Mouse (Mus musculus) forebrain, embryonic 16.5 days (tissue): ENCODE results near the gene Ctnnd1. TPM values are rescaled to one million over a fixed set of nuclear protein-coding genes. Genes with fewer than 3 reads are reported as not detected.

ENCODE experiments used
- ATAC-seq: fragments of 200-750 bp; cut with Nextera tagmentation; 2 replicates; pipeline ENCODE4 v1.8.0; 2017; ENCODE audit warnings: mild to moderate bottlenecking, moderate library complexity
- H3K27ac ChIP-seq: fragments of 300-500 bp; sonication (generic); 2 replicates; pipeline ENCODE4 v1.5.1; 2014; ENCODE audit warnings: low read length, control low read depth
- H3K27me3 ChIP-seq: fragments of 300-500 bp; sonication (generic); replicated peaks from 2 replicates; pipeline ENCODE4 v1.6.1; 2014; ENCODE audit warnings: low read length; ENCODE audit not compliant: control insufficient read depth, insufficient read depth
- H3K36me3 ChIP-seq: fragments of 300-500 bp; sonication (generic); 2 replicates; pipeline ENCODE4 v1.6.1; 2014; ENCODE audit not compliant: control insufficient read depth, insufficient read depth
- H3K4me1 ChIP-seq: fragments of 300-500 bp; sonication (generic); replicated peaks from 2 replicates; pipeline ENCODE4 v1.6.1; 2014; ENCODE audit warnings: low read length; ENCODE audit not compliant: control insufficient read depth, insufficient read depth
- H3K4me2 ChIP-seq: fragments of 300-500 bp; sonication (generic); 2 replicates; pipeline ENCODE4 v1.6.1; 2014; ENCODE audit warnings: mild to moderate bottlenecking, low read length, control low read depth
- H3K4me3 ChIP-seq: fragments of 300-500 bp; sonication (generic); replicated peaks from 2 replicates; pipeline ENCODE4 v1.5.1; 2014; ENCODE audit warnings: mild to moderate bottlenecking, low read length, control low read depth
- H3K9ac ChIP-seq: fragments of 300-500 bp; sonication (generic); replicated peaks from 2 replicates; pipeline ENCODE4 v1.6.1; 2014; ENCODE audit warnings: low read depth, low read length, control low read depth
- H3K9me3 ChIP-seq: fragments of 300-500 bp; sonication (generic); 2 replicates; pipeline ENCODE4 v1.6.1; 2016; ENCODE audit warnings: low read length; ENCODE audit not compliant: control insufficient read depth
- WGBS: fragments of 180-500 bp; shearing (Covaris S2); extraction: QIAGEN DNeasy Blood & Tissue Kit; methylation state at CpG from one replicate; pipeline ENCODE4 v1.1.7; 2014; 5-methylcytosine and 5-hydroxymethylcytosine counted together
- polyA plus RNA-seq: library from polyadenylated mRNA; unstranded; fragments of >200 nt; fragmentation: Nextera tagmentation; extraction: Ambion mirVana; gene quantifications from 2 replicates; pipeline ENCODE4 v1.2.1, GENCODE M21; 2015

The Ctnnd1 gene
- polyA plus RNA-seq, 1 experiment from 2014 or later: 41.7 TPM

DNA sequence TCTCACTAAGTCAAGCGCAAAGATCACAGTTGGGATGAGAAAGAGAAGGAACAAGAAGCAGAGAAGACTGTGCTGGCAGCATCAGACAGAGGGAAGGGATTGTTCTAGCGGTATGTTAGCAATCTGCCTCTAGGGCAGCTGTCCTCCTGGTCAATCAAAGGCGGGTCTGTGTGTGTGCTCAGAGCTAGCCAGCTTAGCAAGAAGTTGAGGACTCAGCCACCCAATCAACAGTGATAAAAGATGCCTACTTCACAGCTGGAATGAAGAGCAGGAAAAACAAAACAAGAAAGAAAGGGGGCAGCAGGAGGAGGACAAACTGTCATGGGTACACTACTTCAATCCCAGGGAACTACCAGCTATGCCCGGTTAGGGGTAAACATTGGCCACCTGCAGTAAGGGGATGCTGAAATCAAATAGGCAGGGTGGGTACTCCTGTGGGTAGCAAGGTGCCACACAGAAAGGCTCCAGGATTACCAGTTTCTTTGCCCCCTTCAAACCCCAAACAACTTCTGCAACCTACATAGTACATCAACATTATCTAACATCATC lies 15.6 kb downstream of the Ctnnd1 start:
- H3K4me2 ChIP-seq: peak overlapping the region; percentile 11; the same call in 1 of the 2 replicates
- H3K4me3 ChIP-seq: no peak overlapping the region
- peak; percentile 25; the same call in 1 of the 2 replicates for ATAC-seq
- no peaks in the 10 kb centered on the region for H3K9me3 ChIP-seq
- no peaks in the 10 kb centered on the region for H3K27me3 ChIP-seq
- H3K4me1 ChIP-seq: peaks cover 43% of the 10 kb centered on the region
- WGBS: 15% methylated on average over 4 of the region's 4 CpGs
- peak overlapping the region; percentile 85 for H3K27ac ChIP-seq
- no peaks in the 10 kb centered on the region for H3K36me3 ChIP-seq
- peak overlapping the region; percentile 35; the same call in 1 of the 2 replicates for H3K9ac ChIP-seq

GRCm38 (mm10) chr2:84634006-84634405 lies 16.6 kb downstream of the Ctnnd1 start:
- Histone ChIP-seq H3K4me3 (no peak overlapping the region), H3K4me1 (peaks cover 40% of the 10 kb centered on the region)
- no peak for ATAC-seq

GRCm38 (mm10) chr2:84632999-84633398 lies 17.6 kb downstream of the Ctnnd1 start:
- Histone ChIP-seq H3K4me1 (peaks cover 37% of the 10 kb centered on the region), H3K9me3 (no peaks in the 10 kb centered on the region), H3K36me3 (no peaks in the 10 kb centered on the region), H3K27me3 (no peaks in the 10 kb centered on the region), H3K9ac (no peak overlapping the region), H3K4me2 (no peak overlapping the region), H3K4me3 (no peak overlapping the region), H3K27ac (no peak overlapping the region)
- WGBS: 13% methylated on average over 3 of the region's 3 CpGs
- no peak for ATAC-seq

More at GRCm38 (mm10) chr2:84634006-84634405, 16.6 kb downstream of the Ctnnd1 start:
- Histone ChIP-seq H3K9ac (no peak overlapping the region), H3K27me3 (no peaks in the 10 kb centered on the region), H3K9me3 (no peaks in the 10 kb centered on the region), H3K4me2 (no peak overlapping the region), H3K36me3 (no peaks in the 10 kb centered on the region), H3K27ac (no peak overlapping the region)
- 82% methylated on average over 4 of the region's 4 CpGs for WGBS

DNA sequence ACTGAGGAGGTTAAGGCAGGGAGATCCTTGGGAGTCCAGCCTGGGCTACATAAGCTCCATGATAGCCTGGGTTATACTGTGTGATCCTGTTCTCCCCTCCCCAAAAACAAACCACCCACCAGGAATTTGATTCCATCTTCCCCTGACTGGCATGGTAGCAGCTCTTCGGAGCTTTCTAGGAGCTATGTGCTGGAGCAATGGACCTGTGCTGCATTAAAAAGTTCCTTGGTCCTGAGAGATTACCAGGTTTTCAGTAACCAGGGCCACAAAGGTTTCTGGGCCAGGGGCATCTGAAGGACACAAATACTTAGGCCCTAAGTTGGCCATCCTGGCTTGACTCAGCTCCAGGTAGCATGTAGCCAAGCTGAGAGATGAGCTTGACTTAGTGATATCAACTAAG lies 18.6 kb downstream of the Ctnnd1 start:
- peaks cover 27% of the 10 kb centered on the region for H3K4me1 ChIP-seq
- no peaks in the 10 kb centered on the region for H3K27me3 ChIP-seq
- WGBS: 93% methylated on average over 1 of the region's 1 CpGs
- no peaks in the 10 kb centered on the region for H3K9me3 ChIP-seq
- H3K27ac ChIP-seq: no peak overlapping the region
- no peak overlapping the region for H3K4me2 ChIP-seq
- no peak overlapping the region for H3K4me3 ChIP-seq
- ATAC-seq: no peak
- H3K36me3 ChIP-seq: no peaks in the 10 kb centered on the region
- no peak overlapping the region for H3K9ac ChIP-seq

DNA sequence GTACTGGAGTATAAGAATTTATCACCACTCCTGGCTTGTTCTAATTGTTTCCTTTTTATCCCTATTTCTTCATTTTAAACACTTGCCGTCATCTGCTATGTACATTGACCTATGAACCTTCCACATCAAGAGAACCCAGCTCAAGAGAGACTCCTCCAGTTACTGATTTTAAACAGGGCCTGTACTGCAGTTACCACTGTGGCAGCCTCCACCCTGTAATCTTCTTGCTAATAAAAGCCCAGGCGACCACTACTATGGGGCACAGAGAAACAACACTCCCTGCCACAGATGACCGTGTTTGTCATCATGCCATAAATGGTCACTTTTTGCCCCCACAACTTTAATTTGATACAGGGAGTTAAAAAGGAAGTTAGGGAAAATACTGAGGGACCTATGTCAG lies 23.5 kb downstream of the Ctnnd1 start:
- no peak for ATAC-seq
- no peaks in the 10 kb centered on the region; the same call in 1 of the 2 replicates for H3K36me3 ChIP-seq
- WGBS: 72% methylated on average over 3 of the region's 3 CpGs
- H3K9ac ChIP-seq: no peak overlapping the region
- H3K4me3 ChIP-seq: no peak overlapping the region
- H3K27me3 ChIP-seq: no peaks in the 10 kb centered on the region
- H3K4me2 ChIP-seq: no peak overlapping the region
- no peaks in the 10 kb centered on the region for H3K9me3 ChIP-seq
- H3K4me1 ChIP-seq: no peaks in the 10 kb centered on the region
- no peak overlapping the region for H3K27ac ChIP-seq

DNA sequence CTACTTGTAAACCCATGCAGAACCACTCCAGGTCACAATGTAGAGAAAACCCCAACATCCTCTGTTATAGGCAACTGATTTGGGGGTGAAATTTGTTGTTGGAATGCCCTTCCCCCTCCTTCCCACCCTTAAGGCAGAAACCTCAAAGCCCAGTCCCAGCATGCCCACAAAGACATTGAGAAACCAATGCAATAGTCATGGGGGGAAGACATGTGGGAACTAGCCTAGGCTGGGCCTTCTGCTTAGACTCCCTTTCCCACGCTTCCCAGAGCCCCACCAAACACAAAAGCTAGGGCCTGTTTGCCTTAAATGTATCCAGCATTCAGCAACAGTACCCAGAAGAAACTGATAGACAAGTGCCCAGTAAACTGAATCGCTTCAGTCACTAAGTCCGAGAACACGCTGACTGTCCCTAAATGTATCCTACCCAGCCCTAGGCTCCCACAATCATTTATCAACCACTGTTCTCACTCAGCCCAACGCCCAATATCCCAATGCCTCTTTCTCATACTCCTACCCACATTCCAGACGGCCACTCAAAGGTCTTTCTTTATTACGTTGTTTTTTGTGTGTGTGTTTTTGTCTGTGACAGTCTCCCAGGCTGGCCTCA lies 24.1 kb downstream of the Ctnnd1 start:
- no peak for ATAC-seq
- 76% methylated on average over 7 of the region's 7 CpGs for WGBS
- no peaks in the 10 kb centered on the region for H3K4me1 ChIP-seq
- no peak overlapping the region for H3K9ac ChIP-seq
- H3K4me2 ChIP-seq: no peak overlapping the region
- no peaks in the 10 kb centered on the region for H3K27me3 ChIP-seq
- no peak overlapping the region for H3K4me3 ChIP-seq
- H3K27ac ChIP-seq: no peak overlapping the region
- no peaks in the 10 kb centered on the region; the same call in 1 of the 2 replicates for H3K36me3 ChIP-seq
- H3K9me3 ChIP-seq: no peaks in the 10 kb centered on the region

GRCm38 (mm10) chr2:84624201-84624600 lies 26.4 kb downstream of the Ctnnd1 start:
- no peaks in the 10 kb centered on the region for H3K27me3 ChIP-seq
- no peak overlapping the region for H3K27ac ChIP-seq
- H3K9me3 ChIP-seq: no peaks in the 10 kb centered on the region
- H3K9ac ChIP-seq: no peak overlapping the region
- WGBS: 96% methylated on average over 17 of the region's 17 CpGs
- peaks cover 8% of the 10 kb centered on the region for H3K36me3 ChIP-seq
- no peak for ATAC-seq
- no peak overlapping the region for H3K4me2 ChIP-seq
- no peaks in the 10 kb centered on the region for H3K4me1 ChIP-seq
- H3K4me3 ChIP-seq: no peak overlapping the region

DNA sequence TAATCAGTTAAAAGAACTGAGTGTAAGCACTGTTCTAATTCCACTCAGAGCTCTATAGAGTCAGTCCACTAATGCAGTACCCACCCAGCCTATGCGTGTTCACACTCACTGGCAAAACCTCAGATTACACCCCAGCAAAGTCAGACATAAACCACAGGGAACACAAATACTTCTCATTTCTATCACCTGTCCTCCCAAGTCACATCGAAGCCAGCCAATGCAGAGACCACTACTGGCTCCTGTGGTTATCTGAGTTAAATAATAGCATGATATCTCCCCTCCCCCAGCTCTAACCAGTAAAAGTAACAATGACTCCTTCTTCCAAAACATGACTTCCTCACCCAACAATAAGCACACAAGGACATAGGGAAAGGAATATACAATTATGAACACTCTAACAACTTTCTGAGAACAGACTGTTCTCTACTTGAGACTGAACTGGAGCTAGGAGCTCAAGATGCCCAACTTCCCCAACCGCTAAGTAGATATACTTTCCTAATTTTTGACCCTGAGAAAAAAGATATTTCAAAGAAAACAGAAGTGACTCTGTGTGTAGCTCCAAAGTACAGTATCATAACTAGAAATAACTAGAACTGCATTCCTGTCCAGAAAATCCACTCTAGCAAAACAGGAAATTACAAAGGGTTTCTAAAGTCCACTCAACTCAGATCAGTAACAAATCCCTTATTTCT lies 27.0 kb downstream of the Ctnnd1 start:
- no peak overlapping the region for H3K4me2 ChIP-seq
- H3K36me3 ChIP-seq: peaks cover 8% of the 10 kb centered on the region
- H3K9me3 ChIP-seq: no peaks in the 10 kb centered on the region
- ATAC-seq: no peak
- WGBS: 97% methylated on average over 3 of the region's 3 CpGs
- H3K9ac ChIP-seq: no peak overlapping the region
- H3K4me1 ChIP-seq: no peaks in the 10 kb centered on the region
- H3K27ac ChIP-seq: no peak overlapping the region
- H3K27me3 ChIP-seq: no peaks in the 10 kb centered on the region
- H3K4me3 ChIP-seq: no peak overlapping the region

- Histone ChIP-seq H3K9ac (no peak overlapping the region), H3K27me3 (no peaks in the 10 kb centered on the region), H3K9me3 (no peaks in the 10 kb centered on the region), H3K27ac (no peak overlapping the region), H3K4me1 (no peaks in the 10 kb centered on the region), H3K36me3 (peaks cover 8% of the 10 kb centered on the region), H3K4me2 (no peak overlapping the region), H3K4me3 (no peak overlapping the region)
- WGBS: 86% methylated on average over 2 of the region's 2 CpGs
- ATAC-seq: no peak
Observed at GRCm38 (mm10) chr2:84622668-84623067, 27.9 kb downstream of the Ctnnd1 start.
